Mouse (Mus musculus) forebrain, embryonic 14.5 days (tissue): ENCODE data around the gene St7. TPM values are rescaled to one million over a fixed set of nuclear protein-coding genes. Genes with fewer than 3 reads are reported as not detected.

ENCODE experiments used
- ATAC-seq: fragments of 200-750 bp; cut with Nextera tagmentation; 2 replicates; pipeline ENCODE4 v1.8.0; 2017; ENCODE audit warnings: mild to moderate bottlenecking, moderate library complexity
- DNase-seq: peaks from one replicate; pipeline ENCODE4 v3.0.0-alpha.2; 2015; ENCODE audit warnings: low spot score
- H3K27ac ChIP-seq: fragments of 300-500 bp; sonication (generic); 2 replicates; pipeline ENCODE4 v1.5.1; 2014; ENCODE audit warnings: low read depth, mild to moderate bottlenecking, control low read depth, low read length, moderate library complexity
- H3K27me3 ChIP-seq: fragments of 300-500 bp; sonication (generic); replicated peaks from 2 replicates; pipeline ENCODE4 v1.6.1; 2014; ENCODE audit warnings: low read length, control low read depth, mixed read lengths; ENCODE audit not compliant: control insufficient read depth, insufficient read depth
- H3K36me3 ChIP-seq: fragments of 300-500 bp; sonication (generic); 2 replicates; pipeline ENCODE4 v1.6.1; 2014; ENCODE audit warnings: low read length, control low read depth; ENCODE audit not compliant: control insufficient read depth, insufficient read depth
- H3K4me1 ChIP-seq: fragments of 300-500 bp; sonication (generic); 2 replicates; pipeline ENCODE4 v1.6.1; 2014; ENCODE audit warnings: antibody characterized with exemption, low read length, control low read depth; ENCODE audit not compliant: control insufficient read depth, insufficient read depth
- H3K4me2 ChIP-seq: fragments of 300-500 bp; sonication (generic); 2 replicates; pipeline ENCODE4 v1.6.1; 2014; ENCODE audit warnings: mild to moderate bottlenecking, control low read depth, low read length
- H3K4me3 ChIP-seq: fragments of 300-500 bp; sonication (generic); 2 replicates; pipeline ENCODE4 v1.5.1; 2014; ENCODE audit warnings: low read depth, low read length, control low read depth
- H3K9ac ChIP-seq: fragments of 300-500 bp; sonication (generic); 2 replicates; pipeline ENCODE4 v1.6.1; 2014; ENCODE audit warnings: mild to moderate bottlenecking, low read length, control low read depth, moderate library complexity
- H3K9me3 ChIP-seq: fragments of 300-500 bp; sonication (generic); replicated peaks from 2 replicates; pipeline ENCODE4 v1.6.1; 2016; ENCODE audit warnings: low read length, control low read depth, mixed read lengths; ENCODE audit not compliant: control insufficient read depth
- WGBS: fragments of 180-500 bp; shearing (Covaris S2); extraction: QIAGEN DNeasy Blood & Tissue Kit; methylation state at CpG from one replicate; pipeline ENCODE4 v1.1.7; 2014; 5-methylcytosine and 5-hydroxymethylcytosine counted together
- polyA plus RNA-seq: library from polyadenylated mRNA; unstranded; fragments of >200 nt; fragmentation: Nextera tagmentation; extraction: Ambion mirVana; gene quantifications from 2 replicates; pipeline ENCODE4 v1.2.1, GENCODE M21; 2014

Gene St7
- polyA plus RNA-seq, 1 experiment from 2014 or later: 55.2 TPM

GRCm38 (mm10) chr6:17778648-17779202 is 86.0 kb downstream of the St7 start:
- H3K4me3 ChIP-seq: no peak overlapping the region
- ATAC-seq (no peak), DNase-seq (no peak)
- H3K27me3 ChIP-seq: no peaks in the 10 kb centered on the region
- H3K4me1 ChIP-seq: no peaks in the 10 kb centered on the region
- WGBS: 91% methylated on average over 3 of the region's 3 CpGs
- H3K4me2 ChIP-seq: no peak overlapping the region
- no peaks in the 10 kb centered on the region for H3K36me3 ChIP-seq
- H3K9ac ChIP-seq: no peak overlapping the region
- H3K27ac ChIP-seq: no peak overlapping the region
- H3K9me3 ChIP-seq: no peaks in the 10 kb centered on the region

DNA sequence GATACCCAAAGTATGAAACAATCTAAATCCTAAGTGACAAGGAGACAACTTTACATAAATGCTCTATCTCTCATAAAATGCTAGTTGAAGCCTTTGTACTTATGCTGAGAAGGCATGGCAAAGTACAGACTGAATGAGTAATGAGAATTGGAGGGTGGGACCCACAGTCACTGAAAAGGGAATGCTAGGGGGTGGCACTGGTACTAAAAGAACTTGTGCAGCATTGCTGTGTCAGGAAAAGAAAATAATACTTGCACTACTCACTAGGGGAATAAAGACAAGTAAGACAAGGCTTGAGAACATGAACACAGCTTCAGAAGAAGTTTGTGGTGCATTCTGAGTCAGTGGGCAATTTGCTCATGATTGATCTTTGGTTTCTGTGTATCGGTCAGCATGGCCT is 90.8 kb downstream of the St7 start:
- 84% methylated on average over 1 of the region's 1 CpGs for WGBS
- no peak overlapping the region for H3K4me3 ChIP-seq
- no peak overlapping the region for H3K27ac ChIP-seq
- no peak overlapping the region for H3K9ac ChIP-seq
- no peaks in the 10 kb centered on the region for H3K4me1 ChIP-seq
- DNase-seq (no peak), ATAC-seq (no peak)
- peaks cover 4% of the 10 kb centered on the region; the same call in 1 of the 2 replicates for H3K9me3 ChIP-seq
- H3K4me2 ChIP-seq: no peak overlapping the region
- no peaks in the 10 kb centered on the region for H3K36me3 ChIP-seq
- H3K27me3 ChIP-seq: no peaks in the 10 kb centered on the region

- Histone ChIP-seq H3K27ac (no peak overlapping the region), H3K27me3 (no peaks in the 10 kb centered on the region), H3K4me3 (no peak overlapping the region), H3K4me2 (no peak overlapping the region), H3K4me1 (no peaks in the 10 kb centered on the region), H3K36me3 (no peaks in the 10 kb centered on the region), H3K9ac (no peak overlapping the region), H3K9me3 (peaks cover 4% of the 10 kb centered on the region; the same call in 1 of the 2 replicates)
- 87% methylated on average over 5 of the region's 5 CpGs for WGBS
- no peak for ATAC-seq
- DNase-seq: no peak
Observed at GRCm38 (mm10) chr6:17784523-17784922, 91.8 kb downstream of the St7 start.

- H3K9me3 ChIP-seq: peaks cover 4% of the 10 kb centered on the region; the same call in 1 of the 2 replicates
- no peaks in the 10 kb centered on the region for H3K27me3 ChIP-seq
- 75% methylated on average over 2 of the region's 2 CpGs for WGBS
- ATAC-seq (no peak), DNase-seq (no peak)
- H3K4me2 ChIP-seq: no peak overlapping the region
- no peak overlapping the region for H3K27ac ChIP-seq
- no peaks in the 10 kb centered on the region for H3K36me3 ChIP-seq
- H3K9ac ChIP-seq: no peak overlapping the region
- no peaks in the 10 kb centered on the region for H3K4me1 ChIP-seq
- H3K4me3 ChIP-seq: no peak overlapping the region
Observed at GRCm38 (mm10) chr6:17785248-17785647, 92.5 kb downstream of the St7 start.

GRCm38 (mm10) chr6:17787810-17788209 is 95.1 kb downstream of the St7 start:
- WGBS: 96% methylated on average over 1 of the region's 1 CpGs
- peaks cover 4% of the 10 kb centered on the region; the same call in 1 of the 2 replicates for H3K9me3 ChIP-seq
- DNase-seq (no peak), ATAC-seq (no peak)
- H3K9ac ChIP-seq: no peak overlapping the region
- H3K4me2 ChIP-seq: no peak overlapping the region
- no peaks in the 10 kb centered on the region for H3K4me1 ChIP-seq
- H3K27me3 ChIP-seq: no peaks in the 10 kb centered on the region
- H3K4me3 ChIP-seq: no peak overlapping the region
- no peaks in the 10 kb centered on the region for H3K36me3 ChIP-seq
- no peak overlapping the region for H3K27ac ChIP-seq

DNA sequence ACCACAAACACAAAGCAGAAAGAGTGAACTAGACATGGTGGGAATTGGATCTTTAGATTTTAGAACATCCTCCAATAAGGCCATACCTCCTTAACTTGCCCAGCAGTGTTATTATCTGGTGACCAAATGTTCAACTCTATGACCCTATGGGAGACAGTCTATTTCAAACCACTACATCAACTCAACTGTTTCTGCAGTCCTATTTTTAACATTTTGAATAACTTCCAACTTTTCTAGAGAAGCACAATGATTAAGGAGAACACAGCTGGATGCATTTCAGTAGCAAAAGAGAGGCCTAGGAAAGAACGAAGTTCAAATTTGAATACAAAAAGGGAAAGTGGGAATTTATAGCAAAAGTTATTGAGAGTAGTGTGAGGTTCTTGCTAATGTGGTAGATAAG is 97.5 kb downstream of the St7 start:
- Histone ChIP-seq H3K36me3 (no peaks in the 10 kb centered on the region), H3K4me3 (no peak overlapping the region), H3K9ac (no peak overlapping the region), H3K4me1 (no peaks in the 10 kb centered on the region; the same call in 1 of the 2 replicates), H3K27ac (no peak overlapping the region), H3K4me2 (no peak overlapping the region), H3K27me3 (no peaks in the 10 kb centered on the region), H3K9me3 (peaks cover 4% of the 10 kb centered on the region; the same call in 1 of the 2 replicates)
- DNase-seq: no peak
- WGBS: 67% methylated on average over 1 of the region's 1 CpGs
- no peak for ATAC-seq

DNA sequence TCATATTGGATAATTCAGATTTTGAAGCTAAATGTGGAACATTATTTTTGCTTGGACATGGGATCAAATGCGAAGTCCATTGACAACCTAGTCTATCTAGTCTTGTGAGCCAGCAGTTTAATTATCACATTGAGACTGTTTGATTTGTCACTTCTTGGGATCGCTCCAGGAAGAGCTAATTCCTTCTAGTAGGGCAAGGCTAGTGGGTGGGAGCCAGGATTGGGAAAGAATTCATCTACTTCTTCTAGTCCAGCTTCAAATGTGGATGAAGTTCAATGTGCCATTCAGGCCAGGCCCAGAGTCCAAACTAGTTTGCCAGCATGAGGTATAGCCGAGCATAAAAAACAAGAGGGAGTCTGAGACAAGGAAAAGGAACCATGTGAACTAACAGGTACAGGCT is 100.7 kb downstream of the St7 start:
- ATAC-seq (no peak), DNase-seq (peak; percentile 47)
- H3K36me3 ChIP-seq: no peaks in the 10 kb centered on the region
- no peaks in the 10 kb centered on the region for H3K27me3 ChIP-seq
- no peak overlapping the region for H3K4me2 ChIP-seq
- no peak overlapping the region for H3K4me3 ChIP-seq
- peaks cover 15% of the 10 kb centered on the region; the same call in 1 of the 2 replicates for H3K4me1 ChIP-seq
- no peak overlapping the region for H3K9ac ChIP-seq
- no peak overlapping the region for H3K27ac ChIP-seq
- no peaks in the 10 kb centered on the region for H3K9me3 ChIP-seq
- WGBS: 84% methylated on average over 3 of the region's 3 CpGs

- H3K9me3 ChIP-seq: no peaks in the 10 kb centered on the region
- H3K4me1 ChIP-seq: peaks cover 15% of the 10 kb centered on the region; the same call in 1 of the 2 replicates
- DNase-seq (peak; percentile 91), ATAC-seq (peak; percentile 97)
- H3K27ac ChIP-seq: peak overlapping the region; percentile 56
- no peaks in the 10 kb centered on the region for H3K27me3 ChIP-seq
- H3K9ac ChIP-seq: no peak overlapping the region
- H3K36me3 ChIP-seq: no peaks in the 10 kb centered on the region
- H3K4me3 ChIP-seq: no peak overlapping the region
- WGBS: 8% methylated on average over 5 of the region's 5 CpGs
- no peak overlapping the region for H3K4me2 ChIP-seq
Observed at GRCm38 (mm10) chr6:17797271-17797713, 104.6 kb downstream of the St7 start.

DNA sequence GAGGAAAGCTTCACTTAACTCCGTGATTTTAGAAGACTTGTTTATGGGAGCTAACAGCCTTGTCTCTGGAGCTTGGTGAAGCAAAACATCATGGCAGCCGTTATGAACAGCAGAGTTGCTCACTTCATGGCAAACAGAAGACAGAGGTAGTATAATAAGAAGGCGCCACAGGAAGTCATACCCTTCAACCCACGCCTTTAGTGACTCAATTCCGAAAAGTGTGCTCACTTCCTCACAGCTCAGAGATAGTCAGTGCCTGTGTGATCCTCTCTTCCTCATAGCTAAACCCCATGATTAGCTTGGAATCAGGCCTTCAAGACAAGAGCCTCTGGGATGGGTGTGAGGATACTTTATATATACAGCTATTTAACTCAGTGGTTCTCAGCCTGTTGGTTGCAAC is 108.0 kb downstream of the St7 start:
- no peak for ATAC-seq
- DNase-seq: no peak
- Histone ChIP-seq H3K27me3 (no peaks in the 10 kb centered on the region), H3K27ac (no peak overlapping the region), H3K9ac (no peak overlapping the region), H3K4me3 (no peak overlapping the region), H3K36me3 (no peaks in the 10 kb centered on the region), H3K4me1 (peaks cover 15% of the 10 kb centered on the region; the same call in 1 of the 2 replicates), H3K9me3 (no peaks in the 10 kb centered on the region), H3K4me2 (no peak overlapping the region)
- 82% methylated on average over 5 of the region's 5 CpGs for WGBS
